Mouse (Mus musculus): ENCODE measurements around the gene Rpl22l1. TPM values are rescaled to one million over a fixed set of nuclear protein-coding genes. Genes with fewer than 3 reads are reported as not detected.

The Rpl22l1 gene
- polyA plus RNA-seq (2012; rRNA removed; ENCODE audit: low replicate concordance), result 0.41 and 1.7 TPM in 2 replicates

DNA sequence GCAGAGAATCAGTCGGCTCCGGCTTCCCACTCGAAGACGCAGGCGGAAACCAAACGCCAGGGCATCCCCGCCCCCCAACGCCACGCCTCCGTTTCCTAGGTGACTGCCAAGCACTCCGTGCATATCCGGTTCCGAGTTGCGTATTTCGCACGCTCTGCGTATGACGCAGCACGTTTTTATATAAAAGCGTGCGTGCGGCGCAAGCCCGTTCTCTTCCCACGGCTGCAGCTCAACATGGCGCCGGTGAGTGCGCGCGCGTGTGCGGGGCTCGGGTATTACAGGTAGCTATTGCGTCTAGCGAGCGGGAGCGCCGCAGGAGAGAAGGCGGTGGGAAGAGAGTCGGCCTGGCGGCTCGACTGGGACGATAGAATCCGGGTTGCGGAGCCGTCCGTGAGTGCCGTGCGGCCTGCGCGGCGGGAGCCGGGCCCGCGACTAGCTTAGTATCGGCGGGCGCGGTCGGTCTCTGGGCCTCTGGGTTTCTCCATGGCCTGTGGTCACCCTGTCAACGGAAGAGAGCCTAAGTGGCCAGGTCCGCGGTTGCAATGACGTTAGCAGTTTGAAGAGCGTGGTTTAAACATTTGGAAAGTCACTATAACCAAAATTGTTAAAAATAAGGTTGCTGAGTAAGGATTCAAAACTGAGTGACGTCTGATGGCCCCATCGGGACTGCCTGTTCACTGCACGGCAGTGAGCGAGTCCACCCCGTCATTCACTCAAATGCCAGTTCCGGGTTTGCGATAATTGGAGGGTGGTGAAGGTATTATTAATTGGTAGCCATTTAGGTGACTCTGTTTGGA, at the start of gene Rpl22l1:
TSS of gene Rpl22l1 (plus strand) at position 136 of the 797 bp plus-strand sequence.

DNA sequence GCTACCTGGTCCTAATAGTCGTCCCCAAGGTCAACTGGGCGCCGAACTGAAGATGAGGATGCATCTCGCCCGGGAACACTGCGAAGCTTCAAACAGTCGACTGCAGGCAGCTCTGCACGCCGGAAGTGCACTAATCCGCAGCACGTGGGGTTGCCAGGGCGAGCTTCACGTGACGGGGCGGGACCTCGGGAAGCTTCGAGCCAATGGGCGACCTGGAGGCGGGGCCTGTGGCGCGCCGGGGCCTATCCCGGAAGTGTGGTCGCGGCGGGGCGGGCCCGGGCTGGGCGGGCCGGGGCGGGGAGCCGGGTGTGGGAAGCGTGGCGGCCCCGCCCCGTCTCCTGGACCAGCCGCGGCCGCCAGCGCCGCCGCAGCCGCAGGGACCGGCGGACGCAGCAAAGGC, 24.2 kb upstream of the Rpl22l1 start, which contains the start of gene Eif5a2:
TSS of gene Eif5a2 (plus strand) at position 283 of the 400 bp plus-strand sequence.

Other genes starting within 250 kb of the Rpl22l1 start
- gene Slc2a2, start 107.5 kb upstream of the Rpl22l1 start, polyA plus RNA-seq (2012; rRNA removed; ENCODE audit: low replicate concordance), result 68.2 and 103 TPM in 2 replicates
- gene Eif5a2, start 24.2 kb upstream of the Rpl22l1 start, polyA plus RNA-seq (2012; rRNA removed; ENCODE audit: low replicate concordance), result 0.06 and 0.11 TPM in 2 replicates
- not detected in 2 replicates for gene Gm1527, start 87.2 kb downstream of the Rpl22l1 start, polyA plus RNA-seq (2012; rRNA removed; ENCODE audit: low replicate concordance)